Mouse (Mus musculus) heart, postnatal 4 days (tissue): ENCODE data around the gene Gm17416. TPM values are rescaled to one million over a fixed set of nuclear protein-coding genes. Genes with fewer than 3 reads are reported as not detected.

ENCODE experiments used
- DNase-seq: peaks from one replicate; pipeline ENCODE4 v3.0.0; 2021
- total RNA-seq, 2 experiments: library from RNA; stranded (reverse); gene quantifications; 2 replicates each; pipeline ENCODE4 v1.2.3; 2021

Gm17416 gene
- total RNA-seq = not detected

GRCm38 (mm10) chr2:152569038-152569437, at the start of gene Gm17416:
Gm17416 (plus strand) TSS chr2:152569338.
- DNase-seq = no peak

GRCm38 (mm10) chr2:152539944-152540710, 29.0 kb upstream of the Gm17416 start, which contains the start of gene Defb29:
Defb29 (minus strand) TSS chr2:152540098.
- no peak for DNase-seq

- DNase-seq = no peak
Observed at GRCm38 (mm10) chr2:152541979-152542378, 27.2 kb upstream of the Gm17416 start.

GRCm38 (mm10) chr2:152542897-152543296, 26.2 kb upstream of the Gm17416 start:
- DNase-seq = no peak

GRCm38 (mm10) chr2:152543478-152543877, 25.7 kb upstream of the Gm17416 start:
- DNase-seq = no peak

- DNase-seq = peak; percentile 43
Observed at GRCm38 (mm10) chr2:152544691-152545090, 24.4 kb upstream of the Gm17416 start.

GRCm38 (mm10) chr2:152548124-152548523, 21.0 kb upstream of the Gm17416 start:
- DNase-seq = no peak

- peak; percentile 76 for DNase-seq
Observed at GRCm38 (mm10) chr2:152553774-152554423, 15.2 kb upstream of the Gm17416 start.

- DNase-seq = no peak
Observed at GRCm38 (mm10) chr2:152556655-152557054, 12.5 kb upstream of the Gm17416 start.

GRCm38 (mm10) chr2:152569881-152570280, 743 bp downstream of the Gm17416 start:
- DNase-seq = no peak

- DNase-seq = no peak
Observed at GRCm38 (mm10) chr2:152570313-152570712, 1.2 kb downstream of the Gm17416 start.

GRCm38 (mm10) chr2:152572114-152572794, 3.1 kb downstream of the Gm17416 start, which contains the start of gene Defb21:
Defb21 (plus strand) TSS chr2:152572744.
- peak; percentile 32 for DNase-seq

- peak; percentile 13 for DNase-seq
Observed at GRCm38 (mm10) chr2:152573484-152573883, 4.3 kb downstream of the Gm17416 start.

- no peak for DNase-seq
Observed at GRCm38 (mm10) chr2:152580107-152580506, 11.0 kb downstream of the Gm17416 start, which contains the start of gene Defb19. Defb19 (minus strand) TSS chr2:152580312.

- no peak for DNase-seq
Observed at GRCm38 (mm10) chr2:152580612-152581011, 11.5 kb downstream of the Gm17416 start.

- DNase-seq = peak; percentile 37
Observed at GRCm38 (mm10) chr2:152586926-152587560, 17.9 kb downstream of the Gm17416 start.

- DNase-seq = no peak
Observed at GRCm38 (mm10) chr2:152588450-152588849, 19.3 kb downstream of the Gm17416 start.

GRCm38 (mm10) chr2:152589021-152589420, 19.9 kb downstream of the Gm17416 start:
- no peak for DNase-seq

GRCm38 (mm10) chr2:152599299-152599698, 30.2 kb downstream of the Gm17416 start, which contains the start of gene Defb45:
Defb45 (minus strand) TSS chr2:152599399.
- no peak for DNase-seq

GRCm38 (mm10) chr2:152600076-152600475, 30.9 kb downstream of the Gm17416 start:
- DNase-seq = no peak

- no peak for DNase-seq
Observed at GRCm38 (mm10) chr2:152601275-152601960, 32.3 kb downstream of the Gm17416 start.

- DNase-seq = peak; percentile 65
Observed at GRCm38 (mm10) chr2:152604057-152604456, 34.9 kb downstream of the Gm17416 start, which contains the start of gene Defb36. Defb36 (plus strand) TSS chr2:152604327.
